Mouse (Mus musculus): ENCODE data around the gene Mip. TPM values are rescaled to one million over a fixed set of nuclear protein-coding genes. Genes with fewer than 3 reads are reported as not detected.
"Not testable (repeated sequence)": the region's sequence is repeated elsewhere in the genome, so short reads cannot be mapped to it uniquely, and the experiment has no call there.

Gene Mip
- total and polyA plus RNA-seq, 3 experiments, result not detected

DNA sequence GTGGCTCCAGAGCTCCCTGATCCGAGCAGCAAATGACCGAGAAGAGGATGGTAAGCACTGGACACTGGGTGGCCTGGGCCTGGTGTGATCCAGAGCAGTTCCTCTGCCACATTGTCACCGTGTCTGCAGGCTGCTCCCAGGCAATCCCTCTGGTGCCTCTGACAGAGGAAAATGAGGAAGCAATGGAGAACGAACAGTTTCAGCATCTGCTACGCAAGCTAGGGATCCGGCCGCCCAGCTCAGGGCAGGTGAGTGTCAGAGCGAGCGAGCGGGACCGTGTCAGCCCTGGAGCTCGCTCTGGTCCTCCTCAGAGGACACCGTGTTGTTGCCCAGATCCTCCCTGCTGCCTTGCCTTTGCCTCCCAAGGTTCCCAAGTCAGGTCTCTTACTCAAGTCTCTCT is 24.9 kb downstream of the Mip start:
- DNase-seq, result no peak

DNA sequence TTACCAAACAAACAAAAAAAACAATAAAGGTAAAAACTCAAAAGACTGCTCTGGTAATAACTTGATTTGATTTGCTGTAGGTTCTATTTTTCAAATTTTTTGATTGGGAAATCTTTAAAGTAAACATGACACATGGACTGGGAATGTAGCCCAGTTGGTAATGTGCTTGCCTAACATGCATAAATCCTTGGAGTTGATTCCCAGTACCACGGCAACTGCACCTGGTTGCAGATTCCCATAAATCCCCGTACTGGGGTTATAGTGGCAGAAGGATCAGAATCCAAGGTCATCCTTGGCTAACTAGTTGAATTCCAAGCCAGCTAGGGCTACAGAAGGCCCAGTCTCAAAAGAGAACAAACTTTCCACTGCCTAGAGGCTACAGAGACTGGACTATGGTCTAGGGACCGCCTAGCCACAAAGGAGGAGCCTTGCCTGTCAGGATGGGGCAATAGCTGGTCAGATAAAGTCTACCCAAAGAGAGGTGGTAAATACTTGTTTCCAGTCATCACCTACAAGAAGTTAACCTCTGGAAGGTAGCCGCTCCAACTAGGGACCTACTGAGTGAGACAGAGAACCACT is 28.1 kb downstream of the Mip start, which contains the start of gene Apon:
Apon (plus strand) TSS at position 420 of the 579 bp plus-strand sequence.
- peak; percentile 43 for DNase-seq

DNA sequence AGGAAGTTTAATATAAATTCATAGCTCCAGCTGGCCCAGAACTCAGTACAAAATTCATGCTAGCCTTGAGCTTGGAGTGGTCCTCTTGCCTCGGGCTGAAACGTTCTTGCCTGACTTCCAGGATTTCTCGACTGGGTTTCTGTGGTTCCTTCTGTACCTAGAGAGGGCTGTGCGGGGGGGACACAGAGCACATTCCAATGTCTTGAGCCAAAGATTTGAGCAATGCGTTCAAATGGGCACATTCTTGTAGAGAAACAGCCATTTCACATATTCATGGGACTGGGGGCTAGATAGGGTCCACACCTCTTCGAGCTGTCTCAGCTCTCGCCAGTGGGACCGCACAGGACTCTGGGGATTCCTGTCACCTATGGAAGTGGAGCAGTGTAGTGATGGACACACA is 30.3 kb downstream of the Mip start:
- DNase-seq, result no peak

DNA sequence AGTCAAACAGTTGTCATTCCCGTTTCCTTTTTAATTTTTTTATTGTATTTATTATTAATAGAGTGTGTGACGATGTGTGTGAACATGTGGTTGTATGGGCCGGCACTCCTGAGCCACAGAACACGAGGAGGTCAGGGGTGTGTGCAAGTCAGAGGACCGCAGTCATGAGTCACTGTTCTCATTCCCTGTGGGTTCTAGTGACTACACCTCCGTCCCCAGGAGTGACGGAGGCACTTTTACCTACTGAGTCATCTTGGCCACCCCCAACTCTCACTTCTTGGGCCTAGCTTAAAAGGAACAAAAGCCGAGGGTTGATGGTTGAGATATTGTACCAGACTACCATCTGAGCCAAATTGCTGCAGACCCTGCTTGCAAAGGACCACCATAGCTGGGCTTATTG is 30.7 kb downstream of the Mip start:
- DNase-seq, result no peak

- DNase-seq, result no peak
Measured at GRCm38 (mm10) chr10:128258953-128259352, 33.3 kb downstream of the Mip start.

DNA sequence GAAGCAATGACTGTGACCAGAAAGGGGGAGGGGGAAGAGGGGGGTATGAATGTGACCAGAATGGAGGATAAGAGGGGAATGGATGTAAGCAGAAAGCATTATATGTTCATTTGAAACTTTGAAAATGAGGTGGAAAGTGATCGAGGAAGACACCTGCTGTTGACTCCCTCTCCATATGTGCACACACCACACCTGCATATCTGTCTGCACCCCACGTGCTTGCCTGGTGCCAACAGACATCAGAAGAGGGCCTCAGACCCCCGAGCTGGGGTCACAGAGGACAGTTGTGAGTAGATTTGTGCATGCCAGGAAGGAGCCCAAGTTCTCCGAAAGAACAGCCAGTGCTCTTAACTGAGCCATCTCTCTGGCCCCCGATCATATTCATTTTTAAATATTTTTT is 34.3 kb downstream of the Mip start:
- no peak for DNase-seq

DNA sequence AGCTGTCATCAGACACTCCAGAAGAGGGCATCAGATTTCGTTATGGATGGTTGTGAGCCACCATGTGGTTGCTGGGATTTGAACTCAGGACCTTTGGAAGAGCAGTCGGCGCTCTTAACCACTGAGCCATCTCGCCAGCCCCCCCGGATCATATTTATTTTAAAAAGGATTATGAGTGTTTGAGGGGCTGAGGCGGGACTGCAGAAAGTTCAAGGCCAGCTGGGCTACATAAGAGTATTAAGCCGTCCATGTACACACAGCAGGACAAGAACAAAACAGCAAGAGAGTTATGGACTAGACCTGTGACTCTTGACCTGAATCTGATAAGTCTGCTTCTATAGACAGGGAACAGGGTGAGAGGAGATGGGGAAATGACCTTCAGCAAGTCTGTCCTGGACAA is 34.7 kb downstream of the Mip start:
- DNase-seq, result not testable (repeated sequence)

GRCm38 (mm10) chr10:128262300-128262699 is 36.7 kb downstream of the Mip start:
- DNase-seq, result no peak

DNA sequence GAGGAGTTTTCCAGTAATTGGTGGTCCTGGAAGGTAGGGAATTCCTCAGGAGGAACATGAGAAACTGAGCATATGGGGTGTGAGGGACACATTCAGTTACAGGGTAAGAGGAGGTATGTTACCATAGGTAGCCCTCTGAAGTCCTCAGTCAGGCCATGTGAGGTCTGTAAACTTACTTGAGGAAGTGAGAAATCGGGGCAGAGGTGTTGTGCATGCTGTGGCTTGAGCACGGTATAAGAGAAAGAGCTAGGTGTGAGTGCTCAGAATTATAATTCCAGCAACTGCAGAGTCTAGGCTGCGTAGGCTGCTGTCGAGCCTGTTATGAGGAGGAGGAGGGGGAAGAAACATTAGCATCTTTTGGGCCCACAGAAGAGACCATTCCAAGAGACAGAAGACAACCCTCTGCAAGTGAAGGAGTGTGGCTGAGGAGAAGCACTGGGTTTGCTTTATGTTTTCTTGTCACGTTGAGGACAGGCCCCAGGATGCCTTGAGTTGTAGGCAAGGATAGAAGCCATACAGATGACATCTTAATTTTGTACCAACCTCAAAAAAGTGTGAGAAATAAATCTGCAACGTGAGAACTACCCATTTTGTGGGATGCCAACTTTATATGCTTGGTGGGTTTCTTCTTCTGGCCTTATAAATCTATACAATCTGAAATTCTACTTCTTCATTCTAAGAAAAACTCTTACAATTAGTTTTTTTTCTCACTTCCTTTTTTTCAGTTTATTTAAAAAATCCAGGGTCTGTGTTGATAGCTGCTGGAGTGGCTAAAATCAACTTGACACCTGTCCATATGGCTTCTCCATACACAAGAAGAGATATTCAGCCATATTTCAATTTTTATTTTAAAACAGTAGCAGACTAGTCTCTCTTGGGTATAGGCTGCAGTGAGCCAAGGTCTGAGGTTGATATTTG is 38.0 kb downstream of the Mip start:
- no peak for DNase-seq

- DNase-seq, result peak; percentile 47
Measured at GRCm38 (mm10) chr10:128268371-128268770, 42.7 kb downstream of the Mip start, which contains the start of gene Apof. Apof (plus strand) TSS chr10:128268671.

DNA sequence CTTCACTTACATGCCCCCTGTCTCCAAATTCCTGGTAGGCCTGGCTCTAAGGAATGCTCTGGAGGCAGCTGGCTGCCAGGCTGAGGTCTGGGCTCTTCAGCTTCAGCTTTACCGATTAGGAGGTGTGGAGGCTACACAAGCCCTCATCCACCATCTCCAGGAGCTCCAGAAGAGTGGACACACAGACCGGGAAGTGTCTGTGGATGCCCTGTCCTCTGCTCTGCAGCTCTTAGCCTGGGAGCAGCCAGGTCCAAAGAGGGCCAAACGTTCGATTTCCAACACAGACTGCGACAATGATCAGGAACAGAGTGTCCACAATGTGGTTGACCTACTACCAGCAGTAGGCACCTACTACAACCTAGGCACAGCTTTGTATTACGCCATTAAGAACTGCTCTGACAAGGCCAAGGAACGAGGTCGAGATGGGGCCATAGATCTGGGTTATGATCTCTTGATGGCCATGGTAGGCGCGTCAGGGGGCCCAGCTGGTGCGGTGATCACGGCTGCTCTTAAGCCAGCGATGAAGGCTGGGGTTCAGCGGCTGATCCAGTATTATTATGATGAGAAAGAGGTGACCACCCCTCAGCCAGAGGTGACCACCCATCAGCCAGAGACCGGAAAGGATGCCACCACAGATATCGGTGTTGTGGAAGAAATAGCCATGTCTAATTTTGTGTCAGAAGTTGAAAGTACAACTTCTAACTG is 43.7 kb downstream of the Mip start:
- DNase-seq, result peak; percentile 24

DNA sequence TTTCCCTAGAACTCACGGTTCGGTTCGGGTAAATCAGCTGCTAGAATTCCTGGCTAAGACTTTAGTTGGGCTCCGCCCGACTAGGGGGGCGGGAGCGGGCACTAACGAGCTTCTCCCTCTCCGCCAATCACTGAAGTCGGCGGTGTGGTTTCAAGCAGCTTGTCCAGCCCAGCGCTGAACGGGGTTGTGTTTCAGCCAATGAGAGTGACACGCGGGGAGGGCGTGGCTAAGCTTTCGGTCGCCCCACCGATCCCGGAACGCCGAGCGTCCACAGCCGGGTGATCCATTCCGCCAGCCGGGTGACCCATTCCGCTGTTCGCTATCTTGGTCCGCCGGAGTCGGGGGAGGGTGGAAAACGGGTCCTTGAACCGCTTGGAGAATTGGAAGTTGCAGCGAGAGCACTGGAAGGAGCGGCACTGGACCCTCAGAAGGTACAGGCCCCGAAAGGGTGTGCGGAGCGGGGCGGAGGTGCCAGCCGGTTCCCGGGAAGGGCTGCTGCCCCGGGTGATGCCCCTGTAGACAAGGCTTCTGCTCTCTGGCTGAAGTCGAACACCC is 44.7 kb downstream of the Mip start, which contains the start of gene Stat2:
Stat2 (plus strand) TSS at position 273 of the 555 bp plus-strand sequence.
- peak; percentile 99 for DNase-seq

DNA sequence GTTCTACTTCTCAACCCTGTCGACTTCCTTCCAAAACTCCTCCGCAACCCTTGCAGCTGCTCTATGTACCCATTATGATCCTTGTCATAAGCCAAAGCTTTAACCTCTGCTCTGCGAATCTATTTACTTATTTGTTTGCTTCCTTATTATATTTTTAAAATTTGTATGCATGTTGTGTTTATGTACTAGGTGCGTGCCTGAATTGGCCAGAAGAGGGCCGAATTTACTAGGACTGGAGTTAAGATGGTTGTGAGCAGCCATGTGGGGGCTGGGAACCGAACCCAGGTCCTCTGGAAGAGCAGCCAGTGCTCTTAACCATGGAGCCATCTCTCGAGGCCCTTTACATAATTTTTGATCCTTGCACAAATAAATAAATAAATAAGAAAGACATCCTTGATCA is 45.2 kb downstream of the Mip start:
- no peak for DNase-seq

GRCm38 (mm10) chr10:128271883-128272282 is 46.2 kb downstream of the Mip start:
- DNase-seq, result no peak

- DNase-seq, result not testable (repeated sequence)
Measured at GRCm38 (mm10) chr10:128272819-128273439, 47.3 kb downstream of the Mip start.

DNA sequence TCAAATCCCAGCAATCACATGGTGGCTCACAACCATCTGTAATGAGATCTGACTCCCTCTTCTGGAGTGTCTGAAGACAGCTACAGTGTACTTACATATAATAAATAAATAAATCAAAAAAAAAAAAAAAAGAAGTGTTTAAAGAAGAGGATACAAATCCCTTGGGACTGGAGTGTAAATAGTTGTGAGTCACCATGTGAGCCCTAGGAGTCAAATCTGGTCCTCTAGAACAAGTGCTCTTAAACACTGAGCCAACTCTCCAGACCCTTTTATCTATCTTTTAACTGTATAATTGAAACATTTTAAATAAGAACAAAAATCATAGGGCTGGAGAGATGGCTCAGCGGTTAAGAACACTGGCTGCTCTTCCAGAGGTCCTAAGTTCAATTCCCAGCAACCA is 49.7 kb downstream of the Mip start:
- not testable (repeated sequence) for DNase-seq

GRCm38 (mm10) chr10:128278158-128278557 is 52.5 kb downstream of the Mip start:
- DNase-seq, result no peak

- no peak for DNase-seq
Measured at GRCm38 (mm10) chr10:128280943-128281342, 55.3 kb downstream of the Mip start.
